Mouse (Mus musculus): ENCODE results near the gene Abca13.
"Not testable (repeated sequence)": the region's sequence is repeated elsewhere in the genome, so short reads cannot be mapped to it uniquely, and the experiment has no call there.

The Abca13 gene

GRCm38 (mm10) chr11:9191555-9192131 lies at the start of gene Abca13:
Gene Abca13, plus strand, starts transcription at chr11:9191942.
- no peak for DNase-seq (ENCODE audit: low read depth)

- no peak for DNase-seq (ENCODE audit: low read depth)
Observed at GRCm38 (mm10) chr11:9145113-9145512, 46.6 kb upstream of the Abca13 start.

- no peak for DNase-seq (ENCODE audit: low read depth)
Observed at GRCm38 (mm10) chr11:9146115-9146514, 45.6 kb upstream of the Abca13 start.

GRCm38 (mm10) chr11:9146683-9147082 lies 45.1 kb upstream of the Abca13 start:
- no peak for DNase-seq (ENCODE audit: low read depth)

- DNase-seq (ENCODE audit: low read depth): no peak
Observed at GRCm38 (mm10) chr11:9148206-9148605, 43.5 kb upstream of the Abca13 start.

GRCm38 (mm10) chr11:9150403-9150802 lies 41.3 kb upstream of the Abca13 start:
- not testable (repeated sequence) for DNase-seq (ENCODE audit: low read depth)

GRCm38 (mm10) chr11:9159953-9160352 lies 31.8 kb upstream of the Abca13 start:
- DNase-seq (ENCODE audit: low read depth): no peak

GRCm38 (mm10) chr11:9167331-9167730 lies 24.4 kb upstream of the Abca13 start:
- DNase-seq (ENCODE audit: low read depth): no peak

- DNase-seq (ENCODE audit: low read depth): no peak
Observed at GRCm38 (mm10) chr11:9181477-9181876, 10.3 kb upstream of the Abca13 start.

- DNase-seq (ENCODE audit: low read depth): not testable (repeated sequence)
Observed at GRCm38 (mm10) chr11:9189471-9189870, 2.3 kb upstream of the Abca13 start.

- no peak for DNase-seq (ENCODE audit: low read depth)
Observed at GRCm38 (mm10) chr11:9190772-9191554, 779 bp upstream of the Abca13 start.

- DNase-seq (ENCODE audit: low read depth): no peak
Observed at GRCm38 (mm10) chr11:9194861-9195260, 3.1 kb downstream of the Abca13 start.

GRCm38 (mm10) chr11:9199868-9200267 lies 8.1 kb downstream of the Abca13 start:
- no peak for DNase-seq (ENCODE audit: low read depth)

GRCm38 (mm10) chr11:9210707-9211106 lies 19.0 kb downstream of the Abca13 start:
- no peak for DNase-seq (ENCODE audit: low read depth)

GRCm38 (mm10) chr11:9213580-9213979 lies 21.8 kb downstream of the Abca13 start:
- DNase-seq (ENCODE audit: low read depth): no peak

- DNase-seq (ENCODE audit: low read depth): no peak
Observed at GRCm38 (mm10) chr11:9216252-9216651, 24.5 kb downstream of the Abca13 start.

GRCm38 (mm10) chr11:9220501-9220900 lies 28.8 kb downstream of the Abca13 start:
- DNase-seq (ENCODE audit: low read depth): no peak

GRCm38 (mm10) chr11:9221646-9222045 lies 29.9 kb downstream of the Abca13 start:
- DNase-seq (ENCODE audit: low read depth): no peak

- DNase-seq (ENCODE audit: low read depth): no peak
Observed at GRCm38 (mm10) chr11:9226399-9226798, 34.7 kb downstream of the Abca13 start.

- not testable (repeated sequence) for DNase-seq (ENCODE audit: low read depth)
Observed at GRCm38 (mm10) chr11:9249627-9250026, 57.9 kb downstream of the Abca13 start.

- not testable (repeated sequence) for DNase-seq (ENCODE audit: low read depth)
Observed at GRCm38 (mm10) chr11:9263072-9263471, 71.3 kb downstream of the Abca13 start.

GRCm38 (mm10) chr11:9269090-9269489 lies 77.3 kb downstream of the Abca13 start:
- DNase-seq (ENCODE audit: low read depth): no peak

GRCm38 (mm10) chr11:9285204-9285603 lies 93.5 kb downstream of the Abca13 start:
- no peak for DNase-seq (ENCODE audit: low read depth)

- no peak for DNase-seq (ENCODE audit: low read depth)
Observed at GRCm38 (mm10) chr11:9285759-9286158, 94.0 kb downstream of the Abca13 start.

Measured in c-Kit-positive CD71-positive TER-119-negative erythroid progenitor cells, embryonic 14.5 days (primary cell).